Mouse (Mus musculus): Measurements from ENCODE around the gene Slc43a3.

DNA sequence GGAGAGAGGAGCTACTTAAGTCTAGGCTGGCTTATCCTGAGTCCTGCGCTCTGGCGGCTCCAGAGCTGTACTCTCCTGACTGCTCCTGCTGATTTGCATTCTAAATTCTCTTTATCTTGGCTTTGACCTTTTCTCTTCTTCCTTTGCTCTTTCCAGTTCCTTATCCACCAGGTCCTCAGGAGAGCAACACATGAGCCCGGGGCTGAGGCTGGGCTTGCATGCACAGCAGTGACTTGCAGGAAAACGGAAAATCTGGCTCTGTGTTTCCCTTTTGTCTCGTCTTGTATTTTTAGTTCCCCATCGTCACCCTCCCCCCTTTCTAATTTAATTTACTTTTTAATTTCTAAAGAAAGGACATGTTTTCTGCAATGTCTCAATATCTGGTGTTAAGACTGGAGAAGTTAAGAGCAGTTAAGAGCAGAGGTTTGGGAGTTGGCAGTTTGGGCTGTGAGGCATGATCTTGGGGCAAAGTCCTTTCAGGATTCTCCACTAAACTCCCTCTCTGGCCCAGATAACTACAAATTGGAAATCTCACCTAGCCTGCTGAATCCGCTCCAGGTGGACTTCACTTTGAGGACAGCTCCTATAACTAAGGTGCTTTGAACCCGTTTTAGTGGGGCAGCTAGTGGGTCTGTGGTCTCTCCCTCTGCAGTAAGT, 2.3 kb upstream of the Slc43a3 start:
- TF ChIP-seq CTCF (IDR thresholded peaks at IDR 0.05; ENCODE audit: borderline replicate concordance, extremely low read depth, insufficient read depth, insufficient read length): no peak
- TF ChIP-seq POLR2A (IDR thresholded peaks at IDR 0.05; ENCODE audit: borderline replicate concordance, extremely low read depth, insufficient read depth, insufficient read length, poor library complexity, severe bottlenecking): no peak

All from brain, embryonic 14.5 days (tissue).